Mouse (Mus musculus) CH12.LX (cell line): ENCODE results near the gene Fam222b. TPM values are rescaled to one million over a fixed set of nuclear protein-coding genes. Genes with fewer than 3 reads are reported as not detected.

Source experiments
- DNase-seq: peaks from one replicate; pipeline ENCODE4 v3.0.0-alpha.2; 2013; ENCODE audit errors: extremely low read depth
- H3K27ac ChIP-seq: 2 replicates; pipeline ENCODE4 v1.5.1; 2012; ENCODE audit warnings: low read depth, mild to moderate bottlenecking, control low read depth, moderate library complexity; ENCODE audit not compliant: insufficient read depth
- H3K27me3 ChIP-seq: replicated peaks from 2 replicates; pipeline ENCODE3; 2012; ENCODE audit warnings: inconsistent platforms
- H3K36me3 ChIP-seq, 2 experiments: replicated peaks in 1 of 2; 2 replicates each; pipeline versions ENCODE3 to v1.6.1; 2012; ENCODE audit warnings: inconsistent platforms in 1 of 2, low read length in 1 of 2, mild to moderate bottlenecking in 1 of 2, mixed read lengths in 1 of 2, moderate library complexity in 1 of 2; ENCODE audit not compliant: control insufficient read depth in 1 of 2, insufficient read depth in 1 of 2
- H3K4me1 ChIP-seq, 2 experiments: 2 replicates each; pipeline ENCODE4 v1.6.1; 2012; ENCODE audit warnings: inconsistent platforms in 1 of 2, moderate library complexity in 1 of 2; ENCODE audit not compliant: insufficient read depth in 2 of 2, control insufficient read depth in 1 of 2
- H3K4me2 ChIP-seq: 2 replicates; pipeline ENCODE4 v1.6.1; 2012; ENCODE audit warnings: low read depth, mild to moderate bottlenecking, control low read depth; ENCODE audit not compliant: poor library complexity, insufficient read depth, severe bottlenecking
- H3K4me3 ChIP-seq, 3 experiments: fragments of 150-350 bp in 1 of 3; sonication (generic) in 1 of 3; replicated peaks in 1 of 3; 2 replicates each; pipeline versions ENCODE3 to v1.5.1; 2011 to 2012; ENCODE audit warnings: low read depth in 2 of 3, low read length in 2 of 3, mild to moderate bottlenecking in 2 of 3, moderate library complexity in 2 of 3, control low read depth in 1 of 3, improper control_type of control experiment in 1 of 3, inconsistent platforms in 1 of 3, mixed read lengths in 1 of 3; ENCODE audit not compliant: poor library complexity in 1 of 3
- H3K79me2 ChIP-seq: replicated peaks from 2 replicates; pipeline ENCODE4 v1.6.1; 2012; ENCODE audit warnings: mild to moderate bottlenecking, moderate library complexity; ENCODE audit not compliant: control insufficient read depth, poor library complexity, insufficient read depth, severe bottlenecking; ENCODE audit errors: extremely low read depth
- H3K9ac ChIP-seq: 2 replicates; pipeline ENCODE4 v1.6.1; 2012; ENCODE audit warnings: low read depth, mild to moderate bottlenecking, control low read depth, moderate library complexity; ENCODE audit not compliant: insufficient read depth
- H3K9me3 ChIP-seq: replicated peaks from 2 replicates; pipeline ENCODE3; 2012; ENCODE audit warnings: low read length, inconsistent platforms, mixed read lengths
- BHLHE40 ChIP-seq: IDR thresholded peaks from 2 replicates; pipeline ENCODE4 v1.6.1; 2011; ENCODE audit warnings: mild to moderate bottlenecking, low read depth, low read length, improper control_type of control experiment
- CHD1 ChIP-seq: IDR thresholded peaks from 2 replicates; pipeline ENCODE4 v1.6.1; 2012; ENCODE audit warnings: low read depth, low read length, improper control_type of control experiment, inconsistent platforms
- CHD2 ChIP-seq: IDR thresholded peaks from 2 replicates; pipeline ENCODE4 v1.6.1; 2011; ENCODE audit warnings: low read length, improper control_type of control experiment
- CTCF ChIP-seq, 2 experiments: IDR thresholded peaks in 1 of 2; conservative IDR thresholded peaks in 1 of 2; 2 replicates each; pipeline ENCODE4 v1.5.1; 2011 to 2012; ENCODE audit warnings: low read depth in 2 of 2, low read length in 2 of 2, improper control_type of control experiment in 1 of 2, inconsistent platforms in 1 of 2, mild to moderate bottlenecking in 1 of 2, moderate library complexity in 1 of 2
- E2F4 ChIP-seq: IDR thresholded peaks from 2 replicates; pipeline ENCODE4 v1.6.1; 2011; ENCODE audit warnings: low read depth, low read length, improper control_type of control experiment; ENCODE audit not compliant: insufficient replicate concordance
- ELF1 ChIP-seq: IDR thresholded peaks from 2 replicates; pipeline ENCODE4 v1.6.1; 2014; ENCODE audit warnings: low read depth, mild to moderate bottlenecking, inconsistent platforms, low read length, improper control_type of control experiment
- EP300 ChIP-seq: IDR thresholded peaks from 2 replicates; pipeline ENCODE4 v1.6.1; 2011; ENCODE audit warnings: low read length, improper control_type of control experiment
- ETS1 ChIP-seq: conservative IDR thresholded peaks from 2 replicates; pipeline ENCODE4 v1.6.1; 2012; ENCODE audit warnings: low read depth, mild to moderate bottlenecking, inconsistent platforms, low read length, improper control_type of control experiment, moderate library complexity
- GABPA ChIP-seq: IDR thresholded peaks from 2 replicates; pipeline ENCODE4 v1.6.1; 2012; ENCODE audit warnings: low read depth, low read length, improper control_type of control experiment, inconsistent platforms; ENCODE audit not compliant: insufficient replicate concordance
- HCFC1 ChIP-seq: IDR thresholded peaks from 2 replicates; pipeline ENCODE4 v1.6.1; 2012; ENCODE audit warnings: low read depth, mild to moderate bottlenecking, inconsistent platforms, low read length, improper control_type of control experiment
- IRF4 ChIP-seq: IDR thresholded peaks from 2 replicates; pipeline ENCODE4 v1.6.1; 2014; ENCODE audit warnings: low read depth, mild to moderate bottlenecking, inconsistent platforms, low read length, improper control_type of control experiment
- JUN ChIP-seq: IDR thresholded peaks from 2 replicates; pipeline ENCODE4 v1.6.1; 2011; ENCODE audit warnings: low read depth, mild to moderate bottlenecking, low read length, improper control_type of control experiment, moderate library complexity; ENCODE audit not compliant: insufficient read depth
- JUND ChIP-seq: conservative IDR thresholded peaks from 2 replicates; pipeline ENCODE4 v1.6.1; 2011; ENCODE audit warnings: low read depth, low read length, improper control_type of control experiment
- KAT2A ChIP-seq: IDR thresholded peaks from 2 replicates; pipeline ENCODE4 v1.6.1; 2012; ENCODE audit warnings: low read length, improper control_type of control experiment, inconsistent platforms; ENCODE audit not compliant: insufficient replicate concordance
- MAFK ChIP-seq: IDR thresholded peaks from 2 replicates; pipeline ENCODE4 v1.6.1; 2011; ENCODE audit warnings: low read length, improper control_type of control experiment; ENCODE audit not compliant: insufficient replicate concordance
- MAX ChIP-seq: IDR thresholded peaks from 2 replicates; pipeline ENCODE4 v1.6.1; 2011; ENCODE audit warnings: low read length, improper control_type of control experiment
- MAZ ChIP-seq: IDR thresholded peaks from 2 replicates; pipeline ENCODE4 v1.6.1; 2012; ENCODE audit warnings: low read depth, mild to moderate bottlenecking, inconsistent platforms, low read length, improper control_type of control experiment, moderate library complexity
- MEF2A ChIP-seq: IDR thresholded peaks from 2 replicates; pipeline ENCODE4 v1.6.1; 2014; ENCODE audit warnings: low read depth, mild to moderate bottlenecking, inconsistent platforms, low read length, improper control_type of control experiment, borderline replicate concordance
- MXI1 ChIP-seq: IDR thresholded peaks from 2 replicates; pipeline ENCODE4 v1.6.1; 2011; ENCODE audit warnings: mild to moderate bottlenecking, low read depth, low read length, improper control_type of control experiment
- MYC ChIP-seq: IDR thresholded peaks from 2 replicates; pipeline ENCODE4 v1.6.1; 2011; ENCODE audit warnings: low read depth, mild to moderate bottlenecking, improper control_type of control experiment, low read length
- NELFE ChIP-seq: IDR thresholded peaks from 2 replicates; pipeline ENCODE4 v1.6.1; 2011; ENCODE audit warnings: low read depth, low read length, improper control_type of control experiment
- NRF1 ChIP-seq: IDR thresholded peaks from 2 replicates; pipeline ENCODE4 v1.6.1; 2014; ENCODE audit warnings: low read depth, mild to moderate bottlenecking, inconsistent platforms, low read length, improper control_type of control experiment, moderate library complexity
- PAX5 ChIP-seq: IDR thresholded peaks from 2 replicates; pipeline ENCODE4 v1.6.1; 2012; ENCODE audit warnings: low read length, inconsistent platforms, mixed read lengths
- POLR2A ChIP-seq: IDR thresholded peaks from 2 replicates; pipeline ENCODE4 v1.6.1; 2011; ENCODE audit warnings: low read depth, mild to moderate bottlenecking, improper control_type of control experiment, low read length
- POLR2AphosphoS2 ChIP-seq: IDR thresholded peaks from 2 replicates; pipeline ENCODE4 v1.6.1; 2011; ENCODE audit warnings: low read depth, low read length, improper control_type of control experiment
- RAD21 ChIP-seq: IDR thresholded peaks from 2 replicates; pipeline ENCODE4 v1.6.1; 2011; ENCODE audit warnings: low read depth, mild to moderate bottlenecking, low read length, improper control_type of control experiment, moderate library complexity
- RCOR1 ChIP-seq: conservative IDR thresholded peaks from 2 replicates; pipeline ENCODE4 v1.6.1; 2012; ENCODE audit warnings: low read depth, mild to moderate bottlenecking, inconsistent platforms, low read length, improper control_type of control experiment
- SIN3A ChIP-seq: IDR thresholded peaks from 2 replicates; pipeline ENCODE4 v1.6.1; 2012; ENCODE audit warnings: low read length, improper control_type of control experiment, inconsistent platforms
- SMC3 ChIP-seq: IDR thresholded peaks from 2 replicates; pipeline ENCODE4 v1.6.1; 2011; ENCODE audit warnings: low read depth, low read length, improper control_type of control experiment
- TBP ChIP-seq: conservative IDR thresholded peaks from 2 replicates; pipeline ENCODE4 v1.6.1; 2011; ENCODE audit warnings: low read depth, low read length, improper control_type of control experiment
- TCF12 ChIP-seq: IDR thresholded peaks from 2 replicates; pipeline ENCODE4 v1.6.1; 2014; ENCODE audit warnings: low read depth, mild to moderate bottlenecking, inconsistent platforms, low read length, improper control_type of control experiment
- UBTF ChIP-seq: IDR thresholded peaks from 2 replicates; pipeline ENCODE4 v1.6.1; 2012; ENCODE audit warnings: low read depth, mild to moderate bottlenecking, inconsistent platforms, low read length, improper control_type of control experiment, moderate library complexity
- USF1 ChIP-seq: IDR thresholded peaks from 2 replicates; pipeline ENCODE4 v1.6.1; 2014; ENCODE audit warnings: low read depth, mild to moderate bottlenecking, inconsistent platforms, low read length, improper control_type of control experiment
- USF2 ChIP-seq: conservative IDR thresholded peaks from 2 replicates; pipeline ENCODE4 v1.6.1; 2011; ENCODE audit warnings: low read depth, low read length, improper control_type of control experiment
- ZC3H11A ChIP-seq: IDR thresholded peaks from 2 replicates; pipeline ENCODE4 v1.6.1; 2012; ENCODE audit warnings: low read depth, mild to moderate bottlenecking, inconsistent platforms, low read length, improper control_type of control experiment
- ZKSCAN1 ChIP-seq: IDR thresholded peaks from 2 replicates; pipeline ENCODE4 v1.6.1; 2012; ENCODE audit warnings: low read depth, inconsistent platforms, low read length, improper control_type of control experiment, borderline replicate concordance
- ZMIZ1 ChIP-seq: IDR thresholded peaks from 2 replicates; pipeline ENCODE4 v1.6.1; 2012; ENCODE audit warnings: low read depth, mild to moderate bottlenecking, inconsistent platforms, low read length, improper control_type of control experiment
- ZNF384 ChIP-seq: IDR thresholded peaks from 2 replicates; pipeline ENCODE4 v1.6.1; 2012; ENCODE audit warnings: low read depth, low read length, improper control_type of control experiment, inconsistent platforms
- dilution Hi-C: fragments of 300-500 bp; cut with MboI; formaldehyde crosslinking; loops from 2 replicates; pipeline ENCODE4 v1.14.3; 2020; ENCODE audit warnings: low sequenced_read_pairs; ENCODE audit not compliant: extremely low pct_unique_long_range_greater_than_20kb, extremely low pct_ligation_motif_present
- in situ Hi-C: fragments of 300-500 bp; cut with MboI; formaldehyde crosslinking; loops from 3 replicates; pipeline ENCODE4 v1.14.3; 2019; ENCODE audit warnings: low sequenced_read_pairs, low pct_ligation_motif_present, low pct_unique_long_range_greater_than_20kb, mixed read lengths
- polyA plus RNA-seq: library from polyadenylated mRNA; unstranded; fragments of >175 nt; gene quantifications from 2 replicates; pipeline ENCODE4 v1.2.1, GENCODE M21; 2012; ENCODE audit warnings: low read depth; ENCODE audit not compliant: insufficient read length
- total RNA-seq, 2 experiments: library from RNA; depleted of rRNA; stranded (reverse); fragments of 300-350 nt in 1 of 2; fragments of >200 nt in 1 of 2; gene quantifications; 2 replicates each; pipeline ENCODE4 v1.2.3; 2012 to 2014

The Fam222b gene
- total and polyA plus RNA-seq, 3 experiments = 5.9 to 34.4 (median 8.7) TPM

GRCm38 (mm10) chr11:78163681-78164603 is 69.5 kb downstream of the Fam222b start:
- Histone ChIP-seq H3K79me2 (peaks cover 33% of the 10 kb centered on the region), H3K36me3 (peaks cover 29 to 49% of the 10 kb centered on the region in 2 experiments), H3K4me2 (peak overlapping the region; percentile 79), H3K9ac (peak overlapping the region; percentile 96), H3K27me3 (no peaks in the 10 kb centered on the region), H3K4me3 (peak overlapping the region; percentile 73 to 97 (median 96)), H3K4me1 (peaks cover 26 to 63% of the 10 kb centered on the region in 2 experiments)
- peak; percentile 92 for DNase-seq
- dilution Hi-C loops = no loop called here
- no peak for TF ChIP-seq SMC3
- TF ChIP-seq BHLHE40 = peak; percentile 61
- peak; percentile 81 for TF ChIP-seq IRF4
- TF ChIP-seq TCF12 = peak; percentile 85
- no peak for TF ChIP-seq ZC3H11A
- no peak for TF ChIP-seq NELFE
- no peak for TF ChIP-seq CTCF (conservative IDR thresholded peaks at IDR 0.05 in 1 of 2, IDR thresholded peaks at IDR 0.05 in 1 of 2; ENCODE audit: low read depth in 2 of 2, low read length in 2 of 2)
- no peak for TF ChIP-seq JUN
- TF ChIP-seq E2F4 = no peak
- no peak for TF ChIP-seq USF1
- TF ChIP-seq RAD21 = no peak
- TF ChIP-seq CHD1 = peak; percentile 60; the same call in 1 of the 2 replicates
- peak; percentile 88; the same call in 1 of the 2 replicates for TF ChIP-seq MAZ
- no peak for TF ChIP-seq MAFK
- TF ChIP-seq PAX5 = no peak
- peak; percentile 73 for TF ChIP-seq TBP
- peak; percentile 51; the same call in 1 of the 2 replicates for TF ChIP-seq MXI1
- no peak for TF ChIP-seq ZNF384
- no peak for TF ChIP-seq UBTF
- TF ChIP-seq RCOR1 = no peak
- no peak for TF ChIP-seq ZKSCAN1
- peak; percentile 97 for TF ChIP-seq CHD2
- peak; percentile 82 for TF ChIP-seq SIN3A
- 0 out of 2 replicates have a peak, but pooled peaks have one; percentile 47 for TF ChIP-seq KAT2A
- TF ChIP-seq JUND = no peak
- TF ChIP-seq EP300 = peak; percentile 44; the same call in 1 of the 2 replicates
- no peak for TF ChIP-seq USF2
- no peak for TF ChIP-seq MYC
- TF ChIP-seq MEF2A = peak; percentile 78; the same call in 1 of the 2 replicates
- peak; percentile 43; the same call in 1 of the 2 replicates for TF ChIP-seq POLR2A
- TF ChIP-seq ELF1 = peak; percentile 56
- peak; percentile 18; the same call in 1 of the 2 replicates for TF ChIP-seq ZMIZ1
- TF ChIP-seq HCFC1 = peak; percentile 31
- peak; percentile 74 for TF ChIP-seq ETS1
- no peak for TF ChIP-seq GABPA
- TF ChIP-seq MAX = peak; percentile 58; the same call in 1 of the 2 replicates
- no peak; the same call in 1 of the 2 replicates for TF ChIP-seq NRF1
- TF ChIP-seq POLR2AphosphoS2 = no peak; the same call in 1 of the 2 replicates
- TF ChIP-seq, all 38 proteins: peak for 18
- Histone ChIP-seq H3K9me3 (no peaks in the 10 kb centered on the region), H3K27ac (peak overlapping the region; percentile 91)
- in situ Hi-C loops = no loop called here
